Mouse (Mus musculus) forebrain, embryonic 16.5 days (tissue): ENCODE data around the gene Fam160b1. TPM values are rescaled to one million over a fixed set of nuclear protein-coding genes. Genes with fewer than 3 reads are reported as not detected.

Experiments
- ATAC-seq: fragments of 200-750 bp; cut with Nextera tagmentation; 2 replicates; pipeline ENCODE4 v1.8.0; 2017; ENCODE audit warnings: mild to moderate bottlenecking, moderate library complexity
- H3K27ac ChIP-seq: fragments of 300-500 bp; sonication (generic); 2 replicates; pipeline ENCODE4 v1.5.1; 2014; ENCODE audit warnings: low read length, control low read depth
- H3K27me3 ChIP-seq: fragments of 300-500 bp; sonication (generic); replicated peaks from 2 replicates; pipeline ENCODE4 v1.6.1; 2014; ENCODE audit warnings: low read length; ENCODE audit not compliant: control insufficient read depth, insufficient read depth
- H3K36me3 ChIP-seq: fragments of 300-500 bp; sonication (generic); 2 replicates; pipeline ENCODE4 v1.6.1; 2014; ENCODE audit not compliant: control insufficient read depth, insufficient read depth
- H3K4me1 ChIP-seq: fragments of 300-500 bp; sonication (generic); replicated peaks from 2 replicates; pipeline ENCODE4 v1.6.1; 2014; ENCODE audit warnings: low read length; ENCODE audit not compliant: control insufficient read depth, insufficient read depth
- H3K4me2 ChIP-seq: fragments of 300-500 bp; sonication (generic); 2 replicates; pipeline ENCODE4 v1.6.1; 2014; ENCODE audit warnings: mild to moderate bottlenecking, low read length, control low read depth
- H3K4me3 ChIP-seq: fragments of 300-500 bp; sonication (generic); replicated peaks from 2 replicates; pipeline ENCODE4 v1.5.1; 2014; ENCODE audit warnings: mild to moderate bottlenecking, low read length, control low read depth
- H3K9ac ChIP-seq: fragments of 300-500 bp; sonication (generic); replicated peaks from 2 replicates; pipeline ENCODE4 v1.6.1; 2014; ENCODE audit warnings: low read depth, low read length, control low read depth
- H3K9me3 ChIP-seq: fragments of 300-500 bp; sonication (generic); 2 replicates; pipeline ENCODE4 v1.6.1; 2016; ENCODE audit warnings: low read length; ENCODE audit not compliant: control insufficient read depth
- WGBS: fragments of 180-500 bp; shearing (Covaris S2); extraction: QIAGEN DNeasy Blood & Tissue Kit; methylation state at CpG from one replicate; pipeline ENCODE4 v1.1.7; 2014; 5-methylcytosine and 5-hydroxymethylcytosine counted together
- polyA plus RNA-seq: library from polyadenylated mRNA; unstranded; fragments of >200 nt; fragmentation: Nextera tagmentation; extraction: Ambion mirVana; gene quantifications from 2 replicates; pipeline ENCODE4 v1.2.1, GENCODE M21; 2015

Fam160b1 gene
- polyA plus RNA-seq, 1 experiment from 2014 or later = 14.7 TPM

GRCm38 (mm10) chr19:57436586-57437021 is 76.1 kb downstream of the Fam160b1 start:
- Histone ChIP-seq H3K9me3 (no peaks in the 10 kb centered on the region), H3K36me3 (no peaks in the 10 kb centered on the region), H3K4me2 (no peak overlapping the region), H3K27me3 (no peaks in the 10 kb centered on the region), H3K9ac (no peak overlapping the region), H3K4me3 (no peak overlapping the region), H3K4me1 (no peaks in the 10 kb centered on the region; the same call in 1 of the 2 replicates), H3K27ac (no peak overlapping the region)
- 61% methylated on average over 10 of the region's 10 CpGs for WGBS
- ATAC-seq = no peak

- Histone ChIP-seq H3K27ac (no peak overlapping the region), H3K9me3 (no peaks in the 10 kb centered on the region), H3K4me1 (no peaks in the 10 kb centered on the region; the same call in 1 of the 2 replicates), H3K9ac (no peak overlapping the region), H3K27me3 (no peaks in the 10 kb centered on the region), H3K36me3 (no peaks in the 10 kb centered on the region), H3K4me3 (no peak overlapping the region), H3K4me2 (no peak overlapping the region)
- no peak for ATAC-seq
- 61% methylated on average over 7 of the region's 7 CpGs for WGBS
Observed at GRCm38 (mm10) chr19:57437042-57437441, 76.6 kb downstream of the Fam160b1 start.

Other genes with a start within 250 kb of the Fam160b1 start
- gene Ablim1, start 45.8 kb upstream of the Fam160b1 start, polyA plus RNA-seq = 47.1 and 48.5 TPM in 2 replicates
- gene Trub1, start 92.2 kb downstream of the Fam160b1 start, polyA plus RNA-seq = 17.3 and 18.5 TPM in 2 replicates